Mouse (Mus musculus) layer of hippocampus, adult 9-11 months (tissue): ENCODE data around the gene Sgms1.
"Not testable (repeated sequence)": the region's sequence is repeated elsewhere in the genome, so short reads cannot be mapped to it uniquely, and the experiment has no call there.

Experiments
- DNase-seq: peaks from one replicate; pipeline ENCODE4 v3.0.0; 2022

The Sgms1 gene

GRCm38 (mm10) chr19:32173522-32174184, 215.9 kb downstream of the Sgms1 start:
- no peak for DNase-seq

DNA sequence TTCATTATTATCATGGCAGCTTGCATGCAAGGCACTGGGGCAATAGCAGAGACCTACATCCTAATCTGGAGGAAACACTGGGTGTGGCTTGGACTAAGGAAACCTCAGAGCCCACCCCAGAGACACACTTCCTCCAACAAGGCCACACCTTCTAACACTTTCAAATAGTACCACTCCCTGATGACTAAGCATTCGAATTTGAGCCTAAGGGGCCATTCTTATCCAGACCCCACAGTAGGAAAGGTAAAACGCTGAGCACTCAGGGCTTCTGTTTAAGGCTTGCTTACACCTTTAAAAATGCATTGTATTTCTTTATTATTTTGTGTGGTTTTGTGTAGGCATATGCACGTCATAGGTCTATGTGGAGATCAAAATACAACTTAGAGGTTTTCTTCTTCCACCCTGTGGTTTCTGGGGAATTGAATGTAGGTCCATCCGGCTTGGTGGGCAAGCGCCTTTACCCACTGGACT, 217.0 kb downstream of the Sgms1 start:
- no peak for DNase-seq

GRCm38 (mm10) chr19:32171981-32172380, 217.5 kb downstream of the Sgms1 start:
- no peak for DNase-seq

DNA sequence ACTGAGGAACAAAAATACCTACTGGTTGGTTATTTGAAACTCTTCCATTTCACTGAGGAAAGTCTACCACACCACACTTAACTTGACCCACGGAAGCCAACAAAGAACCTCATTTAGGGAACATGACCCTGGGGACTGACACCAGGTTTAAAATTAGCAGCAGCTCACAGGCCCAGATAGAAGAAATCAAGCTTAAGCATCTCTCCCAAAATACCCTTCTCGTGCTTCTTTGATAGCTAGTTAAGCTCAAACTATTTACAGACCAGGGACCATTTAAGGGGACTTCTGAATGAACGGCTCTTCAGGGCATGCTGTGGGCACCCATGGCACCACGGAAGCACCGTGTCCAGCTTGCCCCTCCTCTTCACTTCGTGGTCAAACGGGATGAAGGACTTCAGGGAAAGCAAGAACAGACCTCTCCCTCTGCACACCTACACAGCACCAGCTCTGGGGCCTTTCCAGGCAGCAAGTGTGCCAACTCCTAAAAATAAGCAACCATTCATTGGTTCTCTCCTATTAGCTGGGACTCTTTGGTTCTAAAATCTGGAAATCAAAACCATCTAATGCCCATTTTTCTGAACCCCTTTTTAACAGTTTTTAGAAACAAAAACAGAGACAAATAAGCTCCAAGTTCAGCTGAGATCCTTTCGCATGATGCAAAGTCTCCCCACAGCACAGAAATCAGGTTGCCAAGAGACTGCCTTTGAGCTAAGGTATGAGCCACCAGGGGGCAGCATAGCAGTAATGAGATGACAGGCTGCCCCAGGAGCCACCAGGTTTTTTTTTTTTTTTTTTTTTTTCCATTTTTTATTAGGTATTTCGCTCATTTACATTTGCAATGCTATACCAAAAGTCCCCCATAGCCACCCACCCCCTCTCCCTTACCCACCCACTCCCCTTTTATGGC, 219.6 kb downstream of the Sgms1 start:
- DNase-seq: peak; percentile 83

DNA sequence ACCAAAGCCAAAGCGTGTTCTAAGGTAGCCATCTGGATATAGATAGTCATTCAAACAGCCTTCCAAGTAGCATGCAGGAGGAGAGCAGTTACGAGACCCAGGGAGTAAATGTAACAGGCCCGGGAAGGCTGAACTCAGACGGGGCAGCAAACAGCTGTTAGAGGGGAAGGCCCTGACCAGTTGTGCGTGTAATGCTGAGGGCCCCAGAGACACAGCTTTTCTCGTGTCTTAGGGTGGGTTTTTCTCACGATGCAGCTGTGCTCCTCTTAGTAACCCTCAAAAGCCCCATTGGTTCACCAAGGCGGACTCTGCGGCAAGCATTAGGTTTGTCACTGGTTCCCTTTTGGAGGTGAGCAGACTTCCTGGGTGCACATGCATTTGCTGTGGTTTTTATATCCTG, 221.5 kb downstream of the Sgms1 start:
- DNase-seq: no peak

DNA sequence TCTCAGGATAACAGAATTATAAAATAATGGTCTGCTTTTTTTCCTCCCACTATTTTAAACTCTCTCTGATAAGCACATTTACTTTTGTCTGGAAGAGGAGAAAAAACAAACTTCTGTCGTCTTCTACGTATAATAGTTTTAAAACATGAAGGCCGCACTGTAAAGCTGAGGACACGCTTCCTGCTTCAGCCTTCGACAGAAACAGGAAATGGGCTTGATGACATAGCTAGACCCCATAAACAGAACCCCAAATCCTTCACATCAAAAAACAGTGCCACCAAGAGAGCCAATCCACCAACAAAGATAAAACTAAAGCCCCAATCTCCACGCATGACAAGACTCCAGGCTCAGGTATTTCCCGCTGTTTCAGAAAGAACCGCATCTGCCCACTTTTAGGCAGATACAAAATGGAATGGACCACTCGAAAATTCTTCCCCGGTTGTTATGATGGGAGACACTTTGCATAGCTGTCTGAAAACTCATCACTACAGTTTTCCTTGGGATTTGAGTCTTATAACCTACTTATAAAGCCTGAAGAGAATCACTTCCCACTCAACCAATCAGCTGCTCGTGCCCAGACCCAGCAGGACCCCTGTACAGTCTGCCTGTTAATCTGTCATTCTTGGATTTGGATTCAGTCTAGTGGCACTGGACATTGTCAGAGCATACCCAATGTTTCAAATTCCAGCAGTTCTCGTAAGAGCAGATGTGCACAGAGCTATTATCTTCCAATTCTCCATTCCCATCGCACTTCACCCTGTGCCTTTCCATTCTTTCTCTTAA, 222.5 kb downstream of the Sgms1 start:
- no peak for DNase-seq

DNA sequence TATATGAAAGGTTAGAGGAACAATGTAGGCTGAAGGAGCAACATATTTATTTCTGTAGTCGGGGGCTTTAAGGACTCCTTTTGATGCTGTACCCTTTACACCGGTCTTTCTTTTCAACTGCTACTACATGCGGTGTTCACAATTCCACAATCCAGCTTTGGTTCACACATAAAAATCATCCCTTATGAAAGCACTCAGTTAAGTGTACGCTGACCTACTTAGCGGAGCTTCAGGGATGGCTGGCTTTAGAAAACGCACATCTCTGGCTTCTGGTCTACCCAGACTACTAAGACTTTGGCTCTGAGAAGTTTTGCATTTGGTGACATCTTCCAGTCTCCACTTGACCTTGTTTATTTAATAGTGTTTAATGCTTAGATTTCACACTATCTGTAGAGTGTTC, 223.8 kb downstream of the Sgms1 start:
- DNase-seq: no peak

DNA sequence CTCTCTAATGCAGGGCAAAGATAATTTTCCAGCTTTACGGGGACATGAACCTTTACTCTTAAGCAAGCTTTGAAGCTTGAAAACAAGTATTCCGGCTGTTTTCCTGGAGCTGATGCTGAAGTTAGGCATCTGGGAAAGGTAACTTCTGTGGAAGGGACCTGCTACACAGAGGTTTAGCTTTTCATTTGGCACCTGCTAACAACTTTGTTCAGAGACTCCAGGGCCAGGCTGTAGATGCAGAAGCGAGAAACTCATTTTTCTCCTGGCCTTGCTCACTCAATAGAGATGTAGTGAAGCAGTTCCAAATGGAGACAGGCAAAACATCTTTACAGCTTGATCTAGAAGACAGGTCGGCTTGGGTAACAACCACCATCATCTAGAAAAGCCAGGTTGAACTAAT, 225.4 kb downstream of the Sgms1 start:
- DNase-seq: no peak

DNA sequence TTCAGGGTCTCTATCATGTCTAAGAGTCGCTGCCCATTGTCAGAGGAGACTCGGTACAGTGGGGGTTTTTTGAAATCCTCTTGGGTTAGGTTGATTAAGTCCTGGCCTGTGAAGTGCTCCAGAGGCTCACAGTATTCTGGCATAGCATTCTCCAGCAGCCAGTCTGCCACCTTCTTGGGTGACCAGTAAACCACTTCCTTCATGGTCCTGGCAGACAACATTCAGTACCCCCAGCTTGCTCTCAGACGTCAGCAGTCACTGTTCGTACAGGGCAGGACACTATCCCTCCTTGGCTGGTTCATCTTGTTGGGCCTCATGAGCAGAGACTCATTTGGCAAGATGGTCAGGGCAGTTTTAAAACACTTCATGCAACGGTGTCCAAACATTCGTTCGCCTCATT, 229.6 kb downstream of the Sgms1 start:
- DNase-seq: no peak

GRCm38 (mm10) chr19:32159168-32159567, 230.3 kb downstream of the Sgms1 start:
- DNase-seq: no peak

GRCm38 (mm10) chr19:32157045-32157444, 232.5 kb downstream of the Sgms1 start:
- no peak for DNase-seq

DNA sequence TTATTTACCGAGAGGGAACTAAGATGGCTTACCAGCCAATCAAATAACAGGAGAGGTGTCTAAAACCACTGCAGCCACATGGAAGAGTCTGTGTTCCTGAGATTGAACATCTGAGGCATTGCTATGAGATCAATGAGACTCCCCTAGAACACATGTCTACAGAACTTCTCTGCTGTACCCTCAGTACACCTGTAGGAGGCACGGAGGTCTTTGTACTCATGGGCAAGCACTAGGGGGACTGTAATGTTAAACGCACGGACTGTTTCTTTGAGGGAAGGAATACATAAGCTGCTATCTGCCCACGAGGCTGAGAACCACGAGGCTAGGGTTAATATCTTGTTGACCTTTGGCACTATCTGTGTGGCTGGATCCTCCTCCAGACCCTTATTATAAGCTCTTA, 237.0 kb downstream of the Sgms1 start:
- DNase-seq: no peak

GRCm38 (mm10) chr19:32148710-32149109, 240.8 kb downstream of the Sgms1 start:
- no peak for DNase-seq

GRCm38 (mm10) chr19:32142383-32142782, 247.1 kb downstream of the Sgms1 start:
- DNase-seq: no peak

- peak; percentile 10 for DNase-seq
These were observed 251.0 kb downstream of the Sgms1 start for GRCm38 (mm10) chr19:32138361-32139088.

- no peak for DNase-seq
These were observed 251.6 kb downstream of the Sgms1 start for GRCm38 (mm10) chr19:32137904-32138303.

DNA sequence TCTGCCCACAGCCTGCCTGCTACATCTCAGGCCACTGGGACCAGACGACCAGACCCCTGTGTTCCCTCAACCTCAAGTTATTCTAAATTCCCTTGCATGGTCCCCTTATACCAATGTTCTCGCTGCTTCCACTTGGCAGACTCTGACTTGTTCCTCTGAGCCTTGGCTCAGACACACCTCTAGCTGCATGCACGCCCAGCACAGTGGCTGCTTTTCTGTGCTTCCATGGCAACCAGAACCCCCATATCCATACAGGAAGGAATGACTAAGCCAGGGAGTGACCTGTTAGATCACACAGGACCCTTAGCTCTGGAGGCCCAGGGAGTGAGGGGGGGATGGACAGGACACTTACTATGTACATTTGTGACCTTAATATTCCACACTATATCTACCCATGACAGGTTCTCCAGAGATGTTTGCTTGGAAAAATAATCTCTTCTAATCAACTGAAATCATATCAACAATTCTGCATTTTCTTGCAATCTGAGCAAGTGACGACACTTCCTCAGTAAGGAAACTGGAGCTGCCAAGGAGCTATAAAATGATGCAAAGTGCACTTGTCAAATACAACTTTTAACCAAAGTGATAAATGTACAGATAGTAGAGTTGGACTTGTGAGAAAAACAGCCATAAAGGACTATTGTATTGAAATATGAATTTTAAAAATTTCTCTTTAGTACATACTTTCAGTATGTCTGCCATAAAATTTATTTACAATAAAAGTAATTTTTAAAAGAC, 252.5 kb downstream of the Sgms1 start:
- DNase-seq: peak; percentile 19

DNA sequence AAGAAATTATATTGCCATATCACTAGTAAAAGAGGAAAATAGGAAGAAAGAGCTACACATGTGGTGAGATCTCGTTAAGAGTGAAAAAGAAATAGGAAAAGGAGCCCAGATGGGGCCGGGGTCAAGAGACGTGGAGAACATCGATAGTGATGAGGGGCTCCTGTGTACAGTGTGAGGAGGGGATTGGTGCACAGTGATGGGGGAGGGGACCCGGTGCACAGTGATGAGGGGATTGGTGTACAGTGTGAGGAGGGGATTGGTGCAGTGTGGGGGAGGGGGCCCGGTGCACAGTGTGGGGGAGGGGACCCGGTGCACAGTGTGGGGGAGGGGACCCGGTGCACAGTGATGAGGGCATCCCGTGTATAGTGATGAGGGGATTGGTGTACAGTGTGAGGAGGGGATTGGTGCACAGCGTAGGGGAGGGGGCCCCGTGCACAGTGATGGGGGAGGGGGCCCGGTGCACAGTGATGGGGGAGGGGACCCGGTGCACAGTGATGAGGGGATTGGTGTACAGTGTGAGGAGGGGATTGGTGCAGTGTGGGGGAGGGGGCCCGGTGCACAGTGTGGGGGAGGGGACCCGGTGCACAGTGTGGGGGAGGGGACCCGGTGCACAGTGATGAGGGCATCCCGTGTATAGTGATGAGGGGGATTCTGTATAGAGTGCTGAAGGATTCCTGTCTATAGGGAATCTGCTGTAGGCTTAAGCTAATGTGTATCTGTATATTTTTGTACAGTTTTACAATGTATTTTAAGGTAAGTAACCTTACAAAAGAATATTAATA, 257.6 kb downstream of the Sgms1 start:
- not testable (repeated sequence) for DNase-seq

- DNase-seq: no peak
These were observed 260.2 kb downstream of the Sgms1 start for GRCm38 (mm10) chr19:32129281-32129680.

- no peak for DNase-seq
These were observed 262.2 kb downstream of the Sgms1 start for GRCm38 (mm10) chr19:32127180-32127850.
